27 mouse cellular contexts compared by ENCODE assay signal in genomic region chr5:9690192-9690591, GRCm38 (mm10). TPM values are rescaled to one million over a fixed set of nuclear protein-coding genes. Genes with fewer than 3 reads are reported as not detected.
"Had no signal": no experiment of that assay in that cellular context is flagged by ENCODE, and none has a peak within 500 bp of the region (broad histone marks: within the 10 kb centered on the region; RNA-seq: fewer than 3 reads in every experiment).

No protein-coding gene starts in this region.

- H3K9ac ChIP-seq: liver, embryonic 13.5 days; liver, embryonic 15.5 days; liver, postnatal 0 days; lung, embryonic 15.5 days; neural tube, embryonic 13.5 days; neural tube, embryonic 15.5 days; stomach, embryonic 15.5 days had no signal

- H3K4me1 ChIP-seq: liver, embryonic 13.5 days; liver, embryonic 15.5 days; lung, embryonic 15.5 days; neural tube, embryonic 13.5 days; neural tube, embryonic 15.5 days; stomach, embryonic 15.5 days had no signal

- H3K36me3 ChIP-seq: liver, embryonic 13.5 days; liver, embryonic 15.5 days; lung, embryonic 15.5 days; neural tube, embryonic 13.5 days; neural tube, embryonic 15.5 days; stomach, embryonic 15.5 days had no signal

- ATAC-seq: liver, postnatal 0 days; lung, postnatal 0 days had no signal

- H3K27ac ChIP-seq: liver, embryonic 13.5 days; liver, embryonic 15.5 days; lung, embryonic 15.5 days; macrophage; neural tube, embryonic 13.5 days; neural tube, embryonic 15.5 days; stomach, embryonic 15.5 days; stomach, postnatal 0 days had no signal

- H3K4me3 ChIP-seq: liver, embryonic 13.5 days; liver, embryonic 15.5 days; lung, embryonic 15.5 days; myocyte; neural tube, embryonic 13.5 days; neural tube, embryonic 15.5 days; stomach, embryonic 15.5 days had no signal

- H3K9me3 ChIP-seq: liver, embryonic 13.5 days; liver, embryonic 15.5 days; lung, embryonic 15.5 days; neural tube, embryonic 13.5 days; neural tube, embryonic 15.5 days; stomach, embryonic 15.5 days had no signal

- H3K4me2 ChIP-seq: liver, embryonic 11.5 days; liver, embryonic 13.5 days; liver, embryonic 15.5 days; lung, embryonic 15.5 days; neural tube, embryonic 13.5 days; neural tube, embryonic 15.5 days; stomach, embryonic 15.5 days had no signal

- DNase-seq: liver; liver, embryonic 13.5 days; liver, postnatal 0 days; lung, adult 2 months; lung, postnatal 14 days; lung, postnatal 36 days; retina, postnatal 1 day; right cerebral cortex, adult 18-20 months; right cerebral cortex, postnatal 25 days; right cerebral cortex, postnatal 4 days; spleen, adult 18-20 months; thymus, adult 2 months; thymus, postnatal 25 days; thymus, postnatal 4 days had no signal

- H3K27me3 ChIP-seq: liver, embryonic 13.5 days; liver, embryonic 15.5 days; lung, embryonic 15.5 days; neural tube, embryonic 13.5 days; neural tube, embryonic 15.5 days; stomach, embryonic 15.5 days had no signal

RNA-seq across cellular contexts. Expression of gene Grm3, which starts 34.8 kb away (rescaled TPM):
- total RNA-seq: megakaryocyte, adult 5-6 weeks; megakaryocyte-erythroid progenitor cell, adult 5-6 weeks had no signal
- polyA plus RNA-seq: liver, postnatal 0 days; lung, adult 2 months; macrophage; myocyte; small intestine, adult 2 months; thymus, adult 2 months had no signal
